Mouse (Mus musculus) liver, embryonic 11.5 days (tissue): ENCODE data around the gene Nr1i3. TPM values are rescaled to one million over a fixed set of nuclear protein-coding genes. Genes with fewer than 3 reads are reported as not detected.

Experiments used
- ATAC-seq: fragments of 200-750 bp; cut with Nextera tagmentation; replicated peaks from 2 replicates; pipeline ENCODE4 v1.8.0; 2017; ENCODE audit warnings: moderate number of reproducible peaks, mild to moderate bottlenecking, moderate TSS enrichment, moderate library complexity; ENCODE audit not compliant: low FRiP score
- DNase-seq: peaks from one replicate; pipeline ENCODE4 v3.0.0-alpha.2; 2017; ENCODE audit warnings: low spot score
- H3K27ac ChIP-seq: fragments of 300-500 bp; sonication (generic); 2 replicates; pipeline ENCODE4 v1.5.1; 2014; ENCODE audit warnings: mild to moderate bottlenecking, low read depth, low read length, control low read depth
- H3K27me3 ChIP-seq: fragments of 300-500 bp; sonication (generic); replicated peaks from 2 replicates; pipeline ENCODE4 v1.6.1; 2014; ENCODE audit warnings: low read length, mixed read lengths; ENCODE audit not compliant: control insufficient read depth, insufficient read depth
- H3K36me3 ChIP-seq: fragments of 300-500 bp; sonication (generic); 2 replicates; pipeline ENCODE4 v1.6.1; 2014; ENCODE audit warnings: mild to moderate bottlenecking, low read length, moderate library complexity, mixed read lengths; ENCODE audit not compliant: control insufficient read depth, insufficient read depth
- H3K4me1 ChIP-seq: fragments of 300-500 bp; sonication (generic); replicated peaks from 2 replicates; pipeline ENCODE4 v1.6.1; 2014; ENCODE audit warnings: low read length, mixed read lengths; ENCODE audit not compliant: control insufficient read depth, insufficient read depth
- H3K4me2 ChIP-seq: fragments of 300-500 bp; sonication (generic); 2 replicates; pipeline ENCODE4 v1.6.1; 2014; ENCODE audit warnings: mild to moderate bottlenecking, control low read depth, moderate library complexity
- H3K4me3 ChIP-seq: fragments of 300-500 bp; sonication (generic); 2 replicates; pipeline ENCODE4 v1.5.1; 2014; ENCODE audit warnings: low read depth, low read length, control low read depth
- H3K9ac ChIP-seq: fragments of 300-500 bp; sonication (generic); 2 replicates; pipeline ENCODE4 v1.6.1; 2014; ENCODE audit warnings: low read depth, low read length, control low read depth
- H3K9me3 ChIP-seq: fragments of 300-500 bp; sonication (generic); 2 replicates; pipeline ENCODE4 v1.6.1; 2016; ENCODE audit warnings: low read length, inconsistent platforms, mixed read lengths; ENCODE audit not compliant: control insufficient read depth
- WGBS: fragments of 180-500 bp; shearing (Covaris S2); extraction: QIAGEN DNeasy Blood & Tissue Kit; methylation state at CpG from one replicate; pipeline ENCODE4 v1.1.7; 2014; 5-methylcytosine and 5-hydroxymethylcytosine counted together
- polyA plus RNA-seq: library from polyadenylated mRNA; unstranded; fragments of >200 nt; fragmentation: Nextera tagmentation; extraction: Ambion mirVana; gene quantifications from 2 replicates; pipeline ENCODE4 v1.2.1, GENCODE M21; 2014

Gene Nr1i3
- polyA plus RNA-seq: 0.16 TPM in 2 replicates

DNA sequence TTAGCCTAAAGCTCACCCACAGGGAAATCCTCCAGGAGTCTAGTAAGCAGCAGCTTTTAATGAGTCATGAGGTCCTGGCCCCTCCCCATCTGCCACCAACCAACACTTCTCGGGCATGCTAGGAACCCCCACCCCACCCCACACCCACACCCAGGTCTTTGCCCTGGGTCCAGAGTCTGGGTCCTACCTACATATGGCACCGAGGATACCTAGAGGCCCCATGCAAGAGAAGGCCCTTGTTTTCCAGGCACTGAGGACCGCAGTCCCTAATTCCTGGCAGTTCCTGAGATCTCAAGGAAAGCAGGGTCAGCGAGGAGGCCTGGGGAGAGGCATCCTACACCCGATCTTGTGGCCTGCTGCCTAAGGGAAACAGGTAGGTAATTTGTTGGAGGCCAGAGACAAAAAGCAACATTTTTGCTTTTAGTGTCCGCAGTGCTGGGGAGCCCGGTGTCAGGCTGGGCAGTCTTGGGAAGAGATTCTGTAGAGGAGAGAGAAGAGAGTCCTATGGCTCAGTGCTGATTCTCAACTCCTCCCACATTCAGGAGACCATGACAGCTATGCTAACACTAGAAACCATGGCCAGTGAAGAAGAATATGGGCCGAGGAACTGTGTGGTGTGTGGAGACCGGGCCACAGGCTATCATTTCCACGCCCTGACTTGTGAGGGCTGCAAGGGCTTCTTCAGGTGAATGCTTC, at the start of gene Nr1i3:
Gene Nr1i3 (plus strand): TSS at position 170 of the 696 bp plus-strand sequence.
- Histone ChIP-seq H3K27me3 (peaks cover 2% of the 10 kb centered on the region; the same call in 1 of the 2 replicates), H3K9ac (no peak within 1 kb of the TSS), H3K4me1 (peaks cover 7% of the 10 kb centered on the region; the same call in 1 of the 2 replicates), H3K9me3 (no peaks in the 10 kb centered on the region), H3K4me3 (no peak within 1 kb of the TSS), H3K36me3 (no peaks in the 10 kb centered on the region), H3K27ac (no peak within 1 kb of the TSS), H3K4me2 (no peak within 1 kb of the TSS)
- DNase-seq: no peak
- 75% methylated on average over 10 of the region's 10 CpGs for WGBS
- ATAC-seq: no peak

GRCm38 (mm10) chr1:171164258-171164657, 49.5 kb upstream of the Nr1i3 start:
- WGBS: 33% methylated on average over 3 of the region's 3 CpGs
- H3K4me3 ChIP-seq: no peak overlapping the region
- peaks cover 3% of the 10 kb centered on the region; the same call in 1 of the 2 replicates for H3K4me1 ChIP-seq
- DNase-seq (no peak), ATAC-seq (no peak)
- no peak overlapping the region for H3K4me2 ChIP-seq
- H3K36me3 ChIP-seq: no peaks in the 10 kb centered on the region
- H3K9me3 ChIP-seq: no peaks in the 10 kb centered on the region
- H3K9ac ChIP-seq: no peak overlapping the region
- H3K27ac ChIP-seq: no peak overlapping the region
- H3K27me3 ChIP-seq: peaks cover 12% of the 10 kb centered on the region

DNA sequence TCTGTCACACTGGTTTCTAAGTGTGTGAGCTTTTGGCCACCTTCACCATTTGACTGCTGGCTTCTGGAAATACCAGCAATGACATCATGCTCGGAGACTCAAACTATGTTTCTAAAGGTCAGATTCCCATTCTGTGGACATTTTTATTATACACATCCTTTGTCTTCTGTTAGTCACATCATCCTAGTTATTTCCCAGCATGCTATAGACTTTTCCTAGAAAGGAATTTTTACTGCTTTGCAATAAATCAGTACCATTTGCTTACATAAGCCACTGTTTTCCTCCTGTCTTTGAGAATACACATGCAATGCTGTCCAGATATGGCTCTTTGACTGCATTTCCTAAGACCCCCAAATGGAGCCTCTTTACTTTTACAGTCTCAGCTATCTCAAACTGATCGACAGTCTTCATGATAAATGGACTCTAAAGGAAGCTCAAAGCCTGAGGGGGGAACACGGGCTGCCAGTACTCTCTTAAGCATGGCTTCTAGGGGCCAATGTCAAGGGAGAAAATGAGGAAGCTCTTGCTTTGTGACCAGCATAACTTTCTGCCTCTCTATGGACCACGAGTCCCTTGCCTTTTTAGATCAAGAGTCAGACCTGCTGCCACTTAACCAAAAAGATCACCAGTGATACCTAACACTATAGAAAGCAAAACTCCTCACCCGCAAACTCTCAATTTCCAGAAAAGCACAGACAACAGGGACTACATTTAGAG, 48.0 kb upstream of the Nr1i3 start:
- no peak for DNase-seq
- Histone ChIP-seq H3K9me3 (no peaks in the 10 kb centered on the region), H3K4me3 (no peak overlapping the region), H3K27ac (no peak overlapping the region), H3K9ac (no peak overlapping the region), H3K27me3 (no peaks in the 10 kb centered on the region), H3K4me1 (no peaks in the 10 kb centered on the region), H3K4me2 (no peak overlapping the region), H3K36me3 (no peaks in the 10 kb centered on the region)
- no peak for ATAC-seq
- WGBS: 40% methylated on average over 5 of the region's 5 CpGs

GRCm38 (mm10) chr1:171168906-171169305, 44.9 kb upstream of the Nr1i3 start:
- Histone ChIP-seq H3K4me2 (no peak overlapping the region), H3K9ac (no peak overlapping the region), H3K4me3 (no peak overlapping the region), H3K4me1 (no peaks in the 10 kb centered on the region), H3K27ac (no peak overlapping the region), H3K9me3 (no peaks in the 10 kb centered on the region), H3K36me3 (no peaks in the 10 kb centered on the region), H3K27me3 (no peaks in the 10 kb centered on the region)
- DNase-seq: no peak
- 80% methylated on average over 12 of the region's 12 CpGs for WGBS
- ATAC-seq: no peak

GRCm38 (mm10) chr1:171169913-171170312, 43.9 kb upstream of the Nr1i3 start:
- WGBS: 51% methylated on average over 3 of the region's 3 CpGs

DNA sequence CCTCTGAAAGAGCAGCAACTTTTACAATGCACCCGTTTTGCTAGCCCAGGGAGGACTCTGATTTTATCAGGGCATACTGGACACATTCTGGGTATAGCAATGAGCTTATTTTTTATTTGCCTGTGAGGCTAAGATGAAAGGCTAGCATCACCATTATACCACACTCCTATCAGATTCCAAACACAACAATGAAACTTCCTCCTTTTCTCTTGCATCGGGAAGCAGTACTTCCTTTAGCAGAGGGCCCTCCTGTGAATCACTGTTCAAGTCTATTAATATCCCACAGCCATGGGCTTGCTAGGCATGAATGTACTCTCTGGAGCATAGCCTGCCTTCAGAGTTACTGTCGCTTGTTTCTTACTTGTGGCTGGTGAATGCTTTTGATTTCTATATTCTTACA, 42.6 kb upstream of the Nr1i3 start:
- Histone ChIP-seq H3K27ac (no peak overlapping the region), H3K36me3 (no peaks in the 10 kb centered on the region), H3K4me2 (no peak overlapping the region), H3K27me3 (no peaks in the 10 kb centered on the region), H3K4me3 (no peak overlapping the region), H3K9me3 (no peaks in the 10 kb centered on the region), H3K9ac (no peak overlapping the region), H3K4me1 (no peaks in the 10 kb centered on the region)
- ATAC-seq (no peak), DNase-seq (no peak)
- 28% methylated on average over 3 of the region's 3 CpGs for WGBS

More at GRCm38 (mm10) chr1:171169913-171170312, 43.9 kb upstream of the Nr1i3 start:
- Histone ChIP-seq H3K4me3 (no peak overlapping the region), H3K9ac (no peak overlapping the region), H3K36me3 (no peaks in the 10 kb centered on the region), H3K4me1 (no peaks in the 10 kb centered on the region), H3K9me3 (no peaks in the 10 kb centered on the region), H3K4me2 (no peak overlapping the region), H3K27ac (no peak overlapping the region), H3K27me3 (no peaks in the 10 kb centered on the region)
- DNase-seq: no peak
- no peak for ATAC-seq

DNA sequence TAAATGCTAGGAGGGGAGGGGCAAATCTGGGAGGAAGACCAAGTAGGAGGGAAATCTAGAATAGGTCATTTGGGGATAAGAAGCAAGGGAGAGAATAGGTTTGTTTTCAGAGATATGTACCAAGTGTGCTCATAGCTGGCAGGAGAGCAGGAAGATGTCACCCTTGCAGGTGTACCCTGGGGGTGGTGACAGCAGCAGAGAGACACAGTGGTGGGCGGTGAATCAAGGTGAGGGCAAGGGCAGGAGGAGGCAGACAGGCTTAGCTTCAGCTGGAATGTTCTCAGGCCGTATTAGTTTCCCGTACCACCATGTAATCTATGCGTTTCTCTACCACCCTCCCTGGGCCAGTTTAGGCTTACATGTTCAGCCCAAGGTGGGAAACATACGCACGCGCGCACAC, 41.0 kb upstream of the Nr1i3 start:
- no peak overlapping the region for H3K4me3 ChIP-seq
- no peak for ATAC-seq
- H3K27ac ChIP-seq: no peak overlapping the region
- H3K9ac ChIP-seq: no peak overlapping the region
- no peaks in the 10 kb centered on the region for H3K27me3 ChIP-seq
- no peaks in the 10 kb centered on the region for H3K4me1 ChIP-seq
- H3K4me2 ChIP-seq: no peak overlapping the region
- WGBS: 94% methylated on average over 8 of the region's 8 CpGs
- H3K36me3 ChIP-seq: no peaks in the 10 kb centered on the region
- no peaks in the 10 kb centered on the region for H3K9me3 ChIP-seq
- no peak for DNase-seq

- Histone ChIP-seq H3K27me3 (0 out of 2 replicates have a peak, but pooled peaks cover 2% of the 10 kb centered on the region), H3K4me2 (no peak overlapping the region), H3K27ac (no peak overlapping the region), H3K4me1 (no peaks in the 10 kb centered on the region), H3K9me3 (no peaks in the 10 kb centered on the region), H3K9ac (no peak overlapping the region), H3K4me3 (no peak overlapping the region), H3K36me3 (no peaks in the 10 kb centered on the region)
- no peak for ATAC-seq
- DNase-seq: no peak
- 80% methylated on average over 5 of the region's 5 CpGs for WGBS
Measured at GRCm38 (mm10) chr1:171179487-171180171, 34.1 kb upstream of the Nr1i3 start.
